Mouse (Mus musculus) Patski (cell line): ENCODE data around the gene Pla2g4c. TPM values are rescaled to one million over a fixed set of nuclear protein-coding genes. Genes with fewer than 3 reads are reported as not detected.
A peak's percentile ranks its signal among the peaks of the same experiment; 100 is the strongest.

Experiments
- ATAC-seq: fragments of 100-300 bp; one replicate; pipeline ENCODE4 v1.8.0; 2021
- CTCF ChIA-PET: fragments of 350-600 bp; sonication (Branson Sonifier 250); formaldehyde crosslinking; loops from one replicate; lab custom pipeline; 2022; ENCODE audit warnings: inconsistent platforms; lab: Charles Lee
- POLR2A ChIA-PET: fragments of 350-600 bp; sonication (Branson Sonifier 250); formaldehyde crosslinking; loops from one replicate; lab custom pipeline; 2022; ENCODE audit warnings: antibody characterized with exemption, inconsistent platforms; lab: Charles Lee
- DNase-seq: peaks from one replicate; pipeline ENCODE4 v3.0.0-alpha.2; 2011; ENCODE audit warnings: low read depth, low spot score
- H3K27me3 ChIP-seq: fragments of 371-371 bp; one replicate; pipeline ENCODE4 v1.5.1; 2021
- CTCF ChIP-seq: fragments of 100-300 bp; IDR thresholded peaks from one replicate; pipeline ENCODE4 v1.5.1; 2021
- in situ Hi-C: fragments of 300-500 bp; cut with MboI; formaldehyde crosslinking; loops from 3 replicates; pipeline ENCODE4 v1.11.1; 2018; ENCODE audit warnings: low pct_unique_long_range_greater_than_20kb, mixed read lengths
- polyA plus RNA-seq: library from polyadenylated mRNA; unstranded; gene quantifications from one replicate; pipeline ENCODE4 v1.2.3, GENCODE M21; 2021

The Pla2g4c gene
- polyA plus RNA-seq, 1 experiment from 2014 or later: 0.40 TPM

- no peak for TF ChIP-seq CTCF
- ChIA-PET POLR2A (no interaction called here), CTCF (interaction anchor here (1.9 kb wide), 1 partner anchor 16 kb away, joined by 5 read pairs; no protein-coding TSS in a partner anchor)
- in situ Hi-C loops: no loop called here
- ATAC-seq: no peak
- no peak for DNase-seq
- H3K27me3 ChIP-seq: no peaks in the 10 kb centered on the region
Observed at GRCm38 (mm10) chr7:13295256-13295655, 29.2 kb upstream of the Pla2g4c start.

- POLR2A ChIA-PET: no interaction called here
- TF ChIP-seq CTCF: no peak
- CTCF ChIA-PET: interaction anchor here (1.1 kb wide), 1 partner anchor 9 kb away, joined by 4 read pairs; no protein-coding TSS in a partner anchor
- DNase-seq: no peak
- no peak for ATAC-seq
- no peaks in the 10 kb centered on the region for H3K27me3 ChIP-seq
- in situ Hi-C loops: no loop called here
Observed at GRCm38 (mm10) chr7:13297636-13298035, 26.8 kb upstream of the Pla2g4c start.

GRCm38 (mm10) chr7:13298821-13299220, 25.6 kb upstream of the Pla2g4c start:
- in situ Hi-C loops: no loop called here
- ATAC-seq: no peak
- CTCF ChIA-PET: no interaction called here
- TF ChIP-seq CTCF: no peak
- no peak for DNase-seq
- POLR2A ChIA-PET: no interaction called here
- no peaks in the 10 kb centered on the region for H3K27me3 ChIP-seq

- no peak for ATAC-seq
- CTCF ChIA-PET: no interaction called here
- H3K27me3 ChIP-seq: no peaks in the 10 kb centered on the region
- in situ Hi-C loops: no loop called here
- no peak for DNase-seq
- POLR2A ChIA-PET: no interaction called here
- no peak for TF ChIP-seq CTCF
Observed at GRCm38 (mm10) chr7:13301643-13302042, 22.8 kb upstream of the Pla2g4c start.

- no peak for TF ChIP-seq CTCF
- no peak for DNase-seq
- in situ Hi-C loops: no loop called here
- H3K27me3 ChIP-seq: no peaks in the 10 kb centered on the region
- ATAC-seq: no peak
- ChIA-PET CTCF (no interaction called here), POLR2A (interaction anchor here (1.0 kb wide), 1 partner anchor 11 kb away, joined by 3 read pairs; no protein-coding TSS in a partner anchor)
Observed at GRCm38 (mm10) chr7:13302780-13303179, 21.7 kb upstream of the Pla2g4c start.

- ATAC-seq (no peak), DNase-seq (no peak)
- no peak for TF ChIP-seq CTCF
- no peaks in the 10 kb centered on the region for H3K27me3 ChIP-seq
- POLR2A ChIA-PET: interaction anchor here (1.0 kb wide), 1 partner anchor 10 kb away, joined by 3 read pairs; no protein-coding TSS in a partner anchor
- CTCF ChIA-PET: interaction anchor here (1.0 kb wide), 1 partner anchor 11 kb away, joined by 3 read pairs; no protein-coding TSS in a partner anchor
- in situ Hi-C loops: no loop called here
Observed at GRCm38 (mm10) chr7:13303372-13303771, 21.1 kb upstream of the Pla2g4c start.

- TF ChIP-seq CTCF: no peak
- POLR2A ChIA-PET: no interaction called here
- no peaks in the 10 kb centered on the region for H3K27me3 ChIP-seq
- DNase-seq: no peak
- in situ Hi-C loops: no loop called here
- ATAC-seq: no peak
- CTCF ChIA-PET: no interaction called here
Observed at GRCm38 (mm10) chr7:13309407-13309806, 15.0 kb upstream of the Pla2g4c start.

- CTCF ChIA-PET: interaction anchor here (1.0 to 1.2 kb wide), 2 partner anchors 16 to 23 kb away, joined by 4 to 5 read pairs; no protein-coding TSS in a partner anchor
- DNase-seq (no peak), ATAC-seq (no peak)
- TF ChIP-seq CTCF: no peak
- POLR2A ChIA-PET: no interaction called here
- no peaks in the 10 kb centered on the region for H3K27me3 ChIP-seq
- in situ Hi-C loops: no loop called here
Observed at GRCm38 (mm10) chr7:13310493-13311199, 13.8 kb upstream of the Pla2g4c start.

- ChIA-PET POLR2A (no interaction called here), CTCF (interaction anchor here (0.7 to 1.0 kb wide), 2 partner anchors 16 to 19 kb away, joined by 3 to 5 read pairs; no protein-coding TSS in a partner anchor)
- ATAC-seq: no peak
- in situ Hi-C loops: no loop called here
- no peaks in the 10 kb centered on the region for H3K27me3 ChIP-seq
- no peak for TF ChIP-seq CTCF
- DNase-seq: no peak
Observed at GRCm38 (mm10) chr7:13311401-13311800, 13.1 kb upstream of the Pla2g4c start.

- peak; percentile 90 for ATAC-seq
- in situ Hi-C loops: no loop called here
- POLR2A ChIA-PET: interaction anchor here (0.7 to 1.1 kb wide), 3 partner anchors 11 to 34 kb away, joined by 3 read pairs; no protein-coding TSS in a partner anchor
- CTCF ChIA-PET: interaction anchor here (0.8 to 1.5 kb wide), 5 partner anchors 10 to 197 kb away, joined by 3 to 7 read pairs (median 3); no protein-coding TSS in a partner anchor
- no peaks in the 10 kb centered on the region for H3K27me3 ChIP-seq
- peak; percentile 64 for DNase-seq
- TF ChIP-seq CTCF: no peak
Observed at GRCm38 (mm10) chr7:13314095-13314597, 10.3 kb upstream of the Pla2g4c start.

- DNase-seq (no peak), ATAC-seq (no peak)
- in situ Hi-C loops: no loop called here
- ChIA-PET POLR2A (no interaction called here), CTCF (no interaction called here)
- TF ChIP-seq CTCF: no peak
- H3K27me3 ChIP-seq: no peaks in the 10 kb centered on the region
Observed at GRCm38 (mm10) chr7:13321424-13321823, 3.0 kb upstream of the Pla2g4c start.
